Mouse (Mus musculus) effector memory CD4-positive, alpha-beta T cell, adult 5 months (primary cell): ENCODE measurements around the gene Kit. TPM values are rescaled to one million over a fixed set of nuclear protein-coding genes. Genes with fewer than 3 reads are reported as not detected.

Source experiments
- polyA plus RNA-seq: library from polyadenylated mRNA; unstranded; fragments of 100-300 nt; shearing (Covaris generic); gene quantifications from one replicate; pipeline ENCODE4 v1.2.1, GENCODE M21; 2017

Gene Kit
- polyA plus RNA-seq, result 1.7 TPM

DNA sequence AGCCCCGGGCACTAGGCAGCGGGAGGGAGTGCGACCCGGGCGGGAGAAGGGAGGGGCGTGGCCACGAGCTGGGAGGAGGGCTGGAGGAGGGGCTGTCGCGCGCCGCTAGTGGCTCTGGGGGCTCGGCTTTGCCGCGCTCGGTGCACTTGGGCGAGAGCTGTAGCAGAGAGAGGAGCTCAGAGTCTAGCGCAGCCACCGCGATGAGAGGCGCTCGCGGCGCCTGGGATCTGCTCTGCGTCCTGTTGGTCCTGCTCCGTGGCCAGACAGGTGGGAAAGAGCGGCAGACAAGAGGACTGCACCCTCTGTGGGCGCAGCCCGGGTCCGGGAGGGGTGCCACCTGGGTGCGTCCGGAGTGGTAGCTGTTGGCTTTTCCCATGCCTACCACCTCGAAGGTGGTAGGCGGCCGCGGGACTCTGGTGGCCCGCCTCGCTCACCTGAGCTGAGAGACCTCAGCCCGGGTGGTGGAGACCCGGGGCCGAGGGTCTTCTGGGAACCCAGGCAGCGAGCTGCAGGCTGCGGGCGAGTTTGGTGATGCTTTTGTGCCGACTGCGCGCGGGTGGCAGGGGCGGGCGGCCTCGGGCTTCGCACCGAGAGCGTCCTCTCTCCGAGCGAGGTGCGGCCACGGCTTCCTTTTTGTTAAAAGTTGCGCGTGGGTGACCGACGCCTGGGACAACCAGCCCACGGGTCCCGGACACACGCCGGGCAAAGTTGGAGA is at the start of gene Kit:
TSS of gene Kit (plus strand) at position 65 of the 715 bp plus-strand sequence.

